Mouse (Mus musculus) heart, postnatal 0 days (tissue): Measurements from ENCODE around the gene Papola.

ENCODE experiments used
- CTCF ChIP-seq: IDR thresholded peaks from 2 replicates; pipeline ENCODE4 v1.5.1; 2016; ENCODE audit warnings: antibody characterized with exemption, control low read depth, low read depth
- EP300 ChIP-seq: IDR thresholded peaks from 2 replicates; pipeline ENCODE4 v1.6.1; 2016; ENCODE audit warnings: antibody characterized with exemption, low read depth

- no peak for TF ChIP-seq CTCF
- TF ChIP-seq EP300 = no peak
These were observed 46.0 kb upstream of the Papola start for GRCm38 (mm10) chr12:105738316-105739096.
